Mouse (Mus musculus): Measurements from ENCODE around the gene Thap3. TPM values are rescaled to one million over a fixed set of nuclear protein-coding genes. Genes with fewer than 3 reads are reported as not detected.

Thap3 gene
- total and polyA plus RNA-seq, 2 experiments from 2014 or later: 21.1 to 42.7 TPM

- Histone ChIP-seq H3K4me3 (ENCODE audit: low read depth, low read length) (no peak overlapping the region), H3K27ac (ENCODE audit: low read depth, low read length) (no peak overlapping the region), H3K4me1 (ENCODE audit: insufficient read depth, low read length) (no peaks in the 10 kb centered on the region), H3K27me3 (ENCODE audit: insufficient read depth, low read length) (no peaks in the 10 kb centered on the region), H3K36me3 (ENCODE audit: insufficient read depth, low read length) (peaks cover 26% of the 10 kb centered on the region), H3K4me2 (ENCODE audit: low read depth, low read length, poor library complexity, severe bottlenecking) (no peak overlapping the region), H3K9me3 (ENCODE audit: low read length) (no peaks in the 10 kb centered on the region), H3K9ac (replicated peaks; ENCODE audit: low read length, poor library complexity, severe bottlenecking) (no peak overlapping the region)
- peak; percentile 77 for TF ChIP-seq CTCF (IDR thresholded peaks at IDR 0.05)
- DNase-seq (ENCODE audit: low spot score): peak; percentile 52
- 95% methylated on average over 3 of the region's 3 CpGs for WGBS
- ATAC-seq (ENCODE audit: low FRiP score): no peak
Observed at GRCm38 (mm10) chr4:151975441-151975840, 13.4 kb downstream of the Thap3 start.

GRCm38 (mm10) chr4:151972221-151972967 is 16.4 kb downstream of the Thap3 start:
- Histone ChIP-seq H3K4me1 (ENCODE audit: insufficient read depth, low read length) (no peaks in the 10 kb centered on the region), H3K9me3 (ENCODE audit: low read length) (no peaks in the 10 kb centered on the region), H3K4me2 (ENCODE audit: low read depth, low read length, poor library complexity, severe bottlenecking) (no peak overlapping the region), H3K4me3 (ENCODE audit: low read depth, low read length) (no peak overlapping the region), H3K27ac (ENCODE audit: low read depth, low read length) (no peak overlapping the region), H3K27me3 (ENCODE audit: insufficient read depth, low read length) (no peaks in the 10 kb centered on the region), H3K9ac (replicated peaks; ENCODE audit: low read length, poor library complexity, severe bottlenecking) (no peak overlapping the region), H3K36me3 (ENCODE audit: insufficient read depth, low read length) (peaks cover 25% of the 10 kb centered on the region)
- no peak for ATAC-seq (ENCODE audit: low FRiP score)
- peak; percentile 68 for DNase-seq (ENCODE audit: low spot score)
- peak; percentile 82 for TF ChIP-seq CTCF (IDR thresholded peaks at IDR 0.05)
- 66% methylated on average over 10 of the region's 10 CpGs for WGBS

DNA sequence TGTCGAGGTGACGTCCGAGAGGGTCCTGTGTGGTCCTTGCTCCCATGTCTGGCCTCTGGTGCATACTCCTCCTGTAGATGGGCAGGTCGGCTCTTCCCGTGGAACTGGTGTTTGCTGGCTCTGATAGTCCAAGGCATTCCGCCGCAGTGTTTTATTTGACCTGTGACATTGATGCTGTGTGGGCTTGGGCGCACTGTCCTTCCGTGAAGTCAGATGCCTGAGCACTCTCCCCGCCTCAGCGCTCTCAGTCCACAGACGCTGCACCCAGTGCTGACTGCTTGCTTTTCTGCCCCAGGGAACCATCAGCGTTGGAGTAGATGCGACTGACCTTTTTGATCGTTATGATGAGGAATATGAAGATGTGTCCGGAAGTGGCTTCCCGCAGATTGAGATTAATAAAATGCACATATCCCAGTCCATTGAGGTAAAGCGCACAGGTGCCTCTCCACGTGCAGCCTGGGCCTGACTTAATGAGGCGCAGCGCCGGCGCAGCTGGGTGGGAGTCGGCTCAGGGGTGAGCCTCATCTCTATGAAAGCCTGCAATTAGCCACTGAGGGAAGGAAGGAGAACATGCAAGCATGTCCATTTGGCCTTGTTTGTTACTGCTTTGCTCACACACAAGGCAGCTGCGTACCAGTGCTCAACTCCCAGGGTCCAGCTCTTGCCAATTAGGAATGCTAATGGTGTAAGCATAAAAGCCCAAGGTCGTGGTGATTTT is 20.4 kb downstream of the Thap3 start:
- H3K4me3 ChIP-seq (ENCODE audit: low read depth, low read length): no peak overlapping the region
- H3K27ac ChIP-seq (ENCODE audit: low read depth, low read length): no peak overlapping the region
- peaks cover 14% of the 10 kb centered on the region for H3K36me3 ChIP-seq (ENCODE audit: insufficient read depth, low read length)
- ATAC-seq (ENCODE audit: low FRiP score) (no peak), DNase-seq (ENCODE audit: low spot score) (no peak)
- H3K27me3 ChIP-seq (ENCODE audit: insufficient read depth, low read length): no peaks in the 10 kb centered on the region
- H3K9me3 ChIP-seq (ENCODE audit: low read length): no peaks in the 10 kb centered on the region
- no peaks in the 10 kb centered on the region for H3K4me1 ChIP-seq (ENCODE audit: insufficient read depth, low read length)
- no peak for TF ChIP-seq CTCF (IDR thresholded peaks at IDR 0.05)
- no peak overlapping the region for H3K4me2 ChIP-seq (ENCODE audit: low read depth, low read length, poor library complexity, severe bottlenecking)
- no peak overlapping the region for H3K9ac ChIP-seq (replicated peaks; ENCODE audit: low read length, poor library complexity, severe bottlenecking)
- WGBS: 81% methylated on average over 26 of the region's 26 CpGs

- H3K4me3 ChIP-seq (ENCODE audit: low read depth, low read length): no peak overlapping the region
- TF ChIP-seq CTCF (IDR thresholded peaks at IDR 0.05): no peak
- ATAC-seq (ENCODE audit: low FRiP score) (no peak), DNase-seq (ENCODE audit: low spot score) (no peak)
- no peaks in the 10 kb centered on the region for H3K4me1 ChIP-seq (ENCODE audit: insufficient read depth, low read length)
- H3K9ac ChIP-seq (replicated peaks; ENCODE audit: low read length, poor library complexity, severe bottlenecking): no peak overlapping the region
- H3K4me2 ChIP-seq (ENCODE audit: low read depth, low read length, poor library complexity, severe bottlenecking): no peak overlapping the region
- H3K36me3 ChIP-seq (ENCODE audit: insufficient read depth, low read length): peaks cover 38% of the 10 kb centered on the region
- WGBS: 97% methylated on average over 3 of the region's 3 CpGs
- H3K27me3 ChIP-seq (ENCODE audit: insufficient read depth, low read length): no peaks in the 10 kb centered on the region
- no peaks in the 10 kb centered on the region for H3K9me3 ChIP-seq (ENCODE audit: low read length)
- no peak overlapping the region for H3K27ac ChIP-seq (ENCODE audit: low read depth, low read length)
Observed at GRCm38 (mm10) chr4:151962817-151963216, 26.0 kb downstream of the Thap3 start.

- Histone ChIP-seq H3K27ac (ENCODE audit: low read depth, low read length) (no peak overlapping the region), H3K36me3 (ENCODE audit: insufficient read depth, low read length) (peaks cover 58% of the 10 kb centered on the region), H3K9me3 (ENCODE audit: low read length) (no peaks in the 10 kb centered on the region), H3K9ac (replicated peaks; ENCODE audit: low read length, poor library complexity, severe bottlenecking) (no peak overlapping the region), H3K4me2 (ENCODE audit: low read depth, low read length, poor library complexity, severe bottlenecking) (no peak overlapping the region), H3K4me1 (ENCODE audit: insufficient read depth, low read length) (no peaks in the 10 kb centered on the region), H3K4me3 (ENCODE audit: low read depth, low read length) (no peak overlapping the region), H3K27me3 (ENCODE audit: insufficient read depth, low read length) (no peaks in the 10 kb centered on the region)
- WGBS: 74% methylated on average over 3 of the region's 3 CpGs
- TF ChIP-seq CTCF (IDR thresholded peaks at IDR 0.05): no peak
- DNase-seq (ENCODE audit: low spot score): no peak
- no peak for ATAC-seq (ENCODE audit: low FRiP score)
Observed at GRCm38 (mm10) chr4:151960513-151960854, 28.3 kb downstream of the Thap3 start.

DNA sequence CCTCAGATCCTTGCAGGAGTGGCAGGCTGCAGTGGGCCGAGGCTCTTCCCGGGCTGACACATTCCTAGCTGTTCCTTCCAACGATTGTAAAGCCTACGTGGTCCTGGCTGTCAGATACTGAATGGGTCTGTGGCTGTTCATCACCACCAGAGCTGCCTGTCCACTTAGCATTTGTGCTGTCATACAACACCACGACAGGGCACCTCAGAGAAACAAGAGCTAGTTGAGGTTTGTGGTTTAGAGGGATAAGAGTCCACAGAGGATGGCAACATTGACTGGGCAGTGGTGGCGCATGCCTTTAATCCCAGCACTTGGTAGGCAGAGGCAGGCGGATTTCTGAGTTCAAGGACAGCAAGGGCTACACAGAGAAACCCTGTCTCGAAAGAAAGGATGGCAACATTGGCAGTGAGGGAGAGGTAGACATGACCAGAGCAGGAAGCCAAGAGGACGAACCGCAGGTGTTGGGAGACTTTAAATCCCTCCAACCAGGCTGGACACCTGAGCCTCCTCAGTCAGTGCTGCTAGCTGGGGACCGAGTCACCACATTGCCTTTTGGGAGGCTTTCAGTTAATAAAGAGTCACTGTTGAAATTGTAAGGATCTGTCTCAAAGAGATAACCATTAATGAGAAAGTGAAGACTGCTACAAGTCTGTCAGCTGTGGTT is 28.8 kb downstream of the Thap3 start:
- no peak for DNase-seq (ENCODE audit: low spot score)
- no peaks in the 10 kb centered on the region for H3K27me3 ChIP-seq (ENCODE audit: insufficient read depth, low read length)
- no peak overlapping the region for H3K4me3 ChIP-seq (ENCODE audit: low read depth, low read length)
- no peak for ATAC-seq (ENCODE audit: low FRiP score)
- TF ChIP-seq CTCF (IDR thresholded peaks at IDR 0.05): no peak
- WGBS: 93% methylated on average over 11 of the region's 11 CpGs
- H3K4me1 ChIP-seq (ENCODE audit: insufficient read depth, low read length): no peaks in the 10 kb centered on the region
- H3K27ac ChIP-seq (ENCODE audit: low read depth, low read length): no peak overlapping the region
- H3K9me3 ChIP-seq (ENCODE audit: low read length): no peaks in the 10 kb centered on the region
- H3K36me3 ChIP-seq (ENCODE audit: insufficient read depth, low read length): peaks cover 56% of the 10 kb centered on the region
- H3K4me2 ChIP-seq (ENCODE audit: low read depth, low read length, poor library complexity, severe bottlenecking): no peak overlapping the region
- H3K9ac ChIP-seq (replicated peaks; ENCODE audit: low read length, poor library complexity, severe bottlenecking): no peak overlapping the region

All from midbrain, postnatal 0 days (tissue).